Mouse (Mus musculus) testis, postnatal 10 days (tissue): ENCODE data around the gene Lin9.

Experiments used
- DNase-seq: peaks from one replicate; pipeline ENCODE4 v3.0.0; 2021; ENCODE audit warnings: low spot score

Lin9 gene

DNA sequence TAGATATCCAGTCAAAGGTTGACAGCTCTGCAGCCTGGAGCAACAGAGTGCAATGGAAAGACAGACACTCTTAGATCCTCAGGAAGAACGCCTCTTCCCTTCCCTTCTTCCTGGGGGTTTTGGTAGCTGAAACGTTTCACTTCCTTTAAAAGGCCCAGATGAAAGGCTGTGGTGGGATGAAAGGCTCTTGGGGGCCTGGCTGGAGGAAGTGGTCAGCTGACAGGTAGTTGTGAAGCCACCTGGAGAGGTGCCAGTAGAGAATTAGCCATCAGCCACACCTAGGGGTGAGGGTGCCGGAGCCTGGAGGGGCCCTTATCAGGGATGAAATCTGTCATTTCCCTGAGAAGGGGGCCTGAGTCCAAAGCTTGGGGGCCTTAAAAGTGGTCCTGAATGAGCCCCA lies 66.4 kb downstream of the Lin9 start:
- no peak for DNase-seq

GRCm38 (mm10) chr1:180707813-180708212 lies 66.9 kb downstream of the Lin9 start:
- DNase-seq: no peak

DNA sequence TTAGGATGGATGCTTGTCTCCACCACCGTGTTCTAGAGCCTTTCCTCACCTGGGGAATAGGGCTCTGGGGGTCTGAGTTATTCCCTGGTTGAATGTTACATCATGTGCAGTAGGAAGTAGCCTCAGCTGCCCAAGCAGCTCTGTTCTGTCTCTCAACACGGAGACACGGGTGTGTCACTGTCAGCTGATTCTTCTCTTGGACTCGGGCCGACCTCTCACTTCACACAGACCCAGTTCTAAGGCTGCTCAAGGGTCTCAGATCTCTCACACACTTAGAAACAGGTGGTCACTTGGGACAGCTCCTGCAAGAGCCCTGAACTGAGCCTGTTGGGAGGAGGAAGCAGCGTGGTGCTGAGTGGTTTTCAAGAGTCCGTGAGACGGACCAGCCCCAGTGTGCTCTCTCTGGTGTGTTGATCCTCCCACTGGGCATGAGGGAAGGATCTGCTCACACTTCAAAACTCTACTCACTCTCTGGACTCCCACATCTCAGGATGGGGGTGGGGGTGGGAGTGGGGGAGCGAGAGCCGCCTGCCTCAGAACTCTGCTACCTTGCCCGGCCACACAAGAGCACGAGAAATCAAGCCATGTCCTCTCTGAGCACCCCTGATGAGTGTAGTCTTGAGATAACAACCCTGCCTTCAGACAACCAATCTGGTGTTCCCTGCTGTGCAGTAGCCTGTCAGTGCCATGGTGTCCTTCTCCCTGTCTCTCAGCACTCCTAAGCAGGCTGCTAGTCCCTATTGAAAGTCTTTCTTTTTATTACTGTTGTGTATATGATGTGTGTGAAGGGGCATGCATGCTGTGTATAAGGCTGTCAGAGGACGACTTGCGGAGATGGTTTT lies 68.2 kb downstream of the Lin9 start:
- DNase-seq: no peak

- DNase-seq: no peak
Observed at GRCm38 (mm10) chr1:180718756-180719155, 77.8 kb downstream of the Lin9 start.

- no peak for DNase-seq
Observed at GRCm38 (mm10) chr1:180719483-180719882, 78.5 kb downstream of the Lin9 start.

- peak; percentile 90 for DNase-seq
Observed at GRCm38 (mm10) chr1:180719951-180720689, 79.2 kb downstream of the Lin9 start.

- DNase-seq: no peak
Observed at GRCm38 (mm10) chr1:180722608-180723007, 81.7 kb downstream of the Lin9 start.

GRCm38 (mm10) chr1:180723701-180724238 lies 82.8 kb downstream of the Lin9 start:
- no peak for DNase-seq

DNA sequence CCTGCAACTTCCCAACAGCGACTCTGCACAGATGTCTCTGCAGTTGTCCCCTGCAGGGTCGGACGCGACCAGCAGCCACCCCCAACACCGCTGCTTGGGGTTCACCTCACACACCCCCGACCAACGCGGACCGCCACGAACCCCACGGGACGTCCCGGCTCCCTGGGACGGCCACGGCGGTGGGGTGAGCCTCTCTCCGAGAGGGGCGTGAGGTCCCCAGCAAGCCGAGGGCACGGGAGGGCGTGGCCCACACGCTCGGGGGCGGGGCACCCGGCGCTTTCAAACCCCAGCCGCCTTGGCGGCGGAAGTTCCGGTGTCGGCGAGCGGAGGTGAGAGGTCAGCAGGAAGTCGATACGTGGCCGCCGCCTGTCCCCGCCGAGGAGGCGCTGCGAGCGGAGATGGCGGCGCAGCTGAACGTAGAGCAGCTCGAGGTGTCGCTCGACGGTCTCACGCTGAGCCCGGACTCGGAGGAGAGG lies 84.8 kb downstream of the Lin9 start, which contains the start of gene Acbd3:
Gene Acbd3, plus strand, starts transcription at position 340 of the 476 bp plus-strand sequence.
- DNase-seq: peak; percentile 93

GRCm38 (mm10) chr1:180726183-180726582 lies 85.2 kb downstream of the Lin9 start:
- peak; percentile 66 for DNase-seq

DNA sequence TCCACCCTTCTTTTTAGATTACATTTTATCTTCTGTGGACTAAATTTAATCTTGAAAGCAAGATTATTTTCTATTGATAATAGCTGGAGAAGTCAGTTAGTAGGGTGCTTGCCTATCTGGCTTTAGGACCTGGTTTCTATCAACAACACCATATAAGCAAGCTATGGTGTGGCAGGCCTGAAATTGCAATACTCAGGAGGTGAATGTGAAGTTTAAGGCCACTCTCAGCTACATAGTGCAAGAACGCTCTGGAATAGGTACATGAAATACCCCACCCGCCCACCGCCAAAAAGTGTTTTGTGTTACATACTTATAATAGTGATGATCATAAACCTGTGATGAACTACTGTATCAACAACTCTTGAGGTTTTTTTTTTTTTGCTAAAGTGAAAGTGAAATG lies 88.3 kb downstream of the Lin9 start:
- no peak for DNase-seq
